Mouse (Mus musculus): ENCODE data around the gene Vav2. TPM values are rescaled to one million over a fixed set of nuclear protein-coding genes. Genes with fewer than 3 reads are reported as not detected.

Vav2 gene
- polyA plus RNA-seq, 1 experiment: 6.6 TPM

GRCm38 (mm10) chr2:27226572-27226971 is 200.3 kb downstream of the Vav2 start:
- Histone ChIP-seq H3K27ac (replicated peaks; ENCODE audit: low read depth, low read length) (no peak overlapping the region), H3K4me1 (ENCODE audit: control insufficient read depth, insufficient read depth, insufficient read length, low read length) (0 out of 2 replicates have a peak, but pooled peaks cover 3% of the 10 kb centered on the region), H3K4me3 (ENCODE audit: insufficient read depth, low read depth, low read length) (no peak overlapping the region)

GRCm38 (mm10) chr2:27223012-27223421 is 203.8 kb downstream of the Vav2 start:
- no peak overlapping the region for H3K4me3 ChIP-seq (ENCODE audit: insufficient read depth, low read depth, low read length)

GRCm38 (mm10) chr2:27218569-27218968 is 208.3 kb downstream of the Vav2 start:
- no peak overlapping the region for H3K27ac ChIP-seq (replicated peaks; ENCODE audit: low read depth, low read length)
- no peak overlapping the region for H3K4me3 ChIP-seq (ENCODE audit: insufficient read depth, low read depth, low read length)
- H3K4me1 ChIP-seq (ENCODE audit: control insufficient read depth, insufficient read depth, insufficient read length, low read length): no peaks in the 10 kb centered on the region

More at GRCm38 (mm10) chr2:27223012-27223421, 203.8 kb downstream of the Vav2 start:
- H3K4me1 ChIP-seq (ENCODE audit: control insufficient read depth, insufficient read depth, insufficient read length, low read length): no peaks in the 10 kb centered on the region
- H3K27ac ChIP-seq (replicated peaks; ENCODE audit: low read depth, low read length): no peak overlapping the region

GRCm38 (mm10) chr2:27218121-27218544 is 208.7 kb downstream of the Vav2 start:
- Histone ChIP-seq H3K27ac (replicated peaks; ENCODE audit: low read depth, low read length) (no peak overlapping the region), H3K4me3 (ENCODE audit: insufficient read depth, low read depth, low read length) (no peak overlapping the region), H3K4me1 (ENCODE audit: control insufficient read depth, insufficient read depth, insufficient read length, low read length) (no peaks in the 10 kb centered on the region)

- Histone ChIP-seq H3K27ac (replicated peaks; ENCODE audit: low read depth, low read length) (no peak overlapping the region), H3K4me3 (ENCODE audit: insufficient read depth, low read depth, low read length) (no peak overlapping the region), H3K4me1 (ENCODE audit: control insufficient read depth, insufficient read depth, insufficient read length, low read length) (peaks cover 6% of the 10 kb centered on the region; the same call in 1 of the 2 replicates)
These were observed 211.3 kb downstream of the Vav2 start for GRCm38 (mm10) chr2:27215537-27215936.

Other genes with a start within 250 kb of the Vav2 start
- gene Sardh, start 178.7 kb downstream of the Vav2 start, polyA plus RNA-seq (2012; ENCODE audit: insufficient read depth, insufficient read length, missing spikeins): 12.8 and 17.7 TPM in 2 replicates
- gene Brd3os, start 15.3 kb upstream of the Vav2 start, polyA plus RNA-seq (2012; ENCODE audit: insufficient read depth, insufficient read length, missing spikeins): 0.79 TPM in 1 of 2 replicates, not detected in the other
- 18.2 and 19.3 TPM in 2 replicates for gene Brd3, start 80.6 kb upstream of the Vav2 start, polyA plus RNA-seq (2012; ENCODE audit: insufficient read depth, insufficient read length, missing spikeins)
- 10.2 and 14.6 TPM in 2 replicates for gene Wdr5, start 88.1 kb upstream of the Vav2 start, polyA plus RNA-seq (2012; ENCODE audit: insufficient read depth, insufficient read length, missing spikeins)
- 23.1 and 24.1 TPM in 2 replicates for gene Rxra, start 249.4 kb upstream of the Vav2 start, polyA plus RNA-seq (2012; ENCODE audit: insufficient read depth, insufficient read length, missing spikeins)

All from brown adipose tissue, adult 24 weeks (tissue).